Mouse (Mus musculus): Measurements from ENCODE around the gene Tlr6. TPM values are rescaled to one million over a fixed set of nuclear protein-coding genes. Genes with fewer than 3 reads are reported as not detected.

The Tlr6 gene
- polyA plus RNA-seq, 1 experiment, result 1.8 TPM

GRCm38 (mm10) chr5:64932215-64932614, 27.7 kb downstream of the Tlr6 start:
- DNase-seq (ENCODE audit: low spot score), result no peak

GRCm38 (mm10) chr5:64922891-64923381, 37.0 kb downstream of the Tlr6 start:
- DNase-seq (ENCODE audit: low spot score), result no peak

- DNase-seq (ENCODE audit: low spot score), result no peak
Observed at GRCm38 (mm10) chr5:64918616-64919597, 41.0 kb downstream of the Tlr6 start.

GRCm38 (mm10) chr5:64917721-64918120, 42.2 kb downstream of the Tlr6 start:
- no peak for DNase-seq (ENCODE audit: low spot score)

GRCm38 (mm10) chr5:64917161-64917560, 42.7 kb downstream of the Tlr6 start:
- no peak for DNase-seq (ENCODE audit: low spot score)

- no peak for DNase-seq (ENCODE audit: low spot score)
Observed at GRCm38 (mm10) chr5:64908585-64909284, 51.2 kb downstream of the Tlr6 start.

GRCm38 (mm10) chr5:64907906-64908305, 52.0 kb downstream of the Tlr6 start:
- DNase-seq (ENCODE audit: low spot score), result no peak

- no peak for DNase-seq (ENCODE audit: low spot score)
Observed at GRCm38 (mm10) chr5:64905516-64906271, 54.2 kb downstream of the Tlr6 start.

Other genes starting within 250 kb of the Tlr6 start
- gene Klf3, start 156.7 kb downstream of the Tlr6 start, polyA plus RNA-seq (2012; rRNA removed), result 55.4 and 59.6 TPM in 2 replicates
- 3.0 and 3.1 TPM in 2 replicates for gene Tlr1, start 26.5 kb downstream of the Tlr6 start, polyA plus RNA-seq (2012; rRNA removed)
- 73.8 and 75.7 TPM in 2 replicates for gene Fam114a1, start 10.0 kb upstream of the Tlr6 start, polyA plus RNA-seq (2012; rRNA removed)
- gene Tmem156, start 132.0 kb upstream of the Tlr6 start, polyA plus RNA-seq (2012; rRNA removed), result 0.56 and 0.81 TPM in 2 replicates
- gene Klhl5, start 147.4 kb upstream of the Tlr6 start, polyA plus RNA-seq (2012; rRNA removed), result 40.9 and 41.7 TPM in 2 replicates
- 9.9 and 10.3 TPM in 2 replicates for gene Wdr19, start 239.6 kb upstream of the Tlr6 start, polyA plus RNA-seq (2012; rRNA removed)